Mouse (Mus musculus): ENCODE data around the gene Mcf2l. TPM values are rescaled to one million over a fixed set of nuclear protein-coding genes. Genes with fewer than 3 reads are reported as not detected.

Gene Mcf2l
- polyA plus RNA-seq, 1 experiment from 2014 or later: 16.8 TPM

DNA sequence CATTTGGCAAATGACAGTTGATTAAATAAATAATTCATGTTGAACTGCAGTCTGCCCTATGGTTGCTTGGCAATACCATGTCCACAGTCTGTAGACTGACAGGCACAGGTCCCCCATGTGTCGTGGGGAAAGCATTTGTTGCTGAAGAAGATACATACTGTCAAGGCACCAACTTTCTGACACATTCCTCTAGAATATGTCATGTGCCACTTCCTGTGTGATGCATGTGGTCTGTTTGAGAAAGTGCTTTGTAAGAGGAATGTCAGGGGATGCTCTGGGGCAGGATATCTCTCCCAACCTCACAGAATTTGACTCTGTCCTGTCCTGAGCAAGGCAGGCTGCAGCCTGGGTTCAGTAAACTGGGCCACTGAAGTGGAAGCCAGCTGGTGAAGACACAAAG is 44.2 kb upstream of the Mcf2l start:
- ATAC-seq (no peak), DNase-seq (ENCODE audit: low spot score) (no peak)
- Histone ChIP-seq H3K27ac (ENCODE audit: low read length) (no peak overlapping the region), H3K9me3 (ENCODE audit: low read length) (no peaks in the 10 kb centered on the region), H3K4me1 (ENCODE audit: insufficient read depth, low read depth, low read length) (peaks cover 3% of the 10 kb centered on the region), H3K36me3 (ENCODE audit: insufficient read depth, low read length) (peaks cover 52% of the 10 kb centered on the region), H3K9ac (replicated peaks; ENCODE audit: low read depth) (no peak overlapping the region), H3K4me3 (ENCODE audit: low read depth, low read length) (no peak overlapping the region), H3K4me2 (replicated peaks; ENCODE audit: low read depth, low read length) (no peak overlapping the region), H3K27me3 (replicated peaks; ENCODE audit: insufficient read depth, low read length) (no peaks in the 10 kb centered on the region)
- 57% methylated on average over 1 of the region's 1 CpGs for WGBS
- TF ChIP-seq EP300 (IDR thresholded peaks at IDR 0.05): no peak
- TF ChIP-seq CTCF (IDR thresholded peaks at IDR 0.05): no peak

DNA sequence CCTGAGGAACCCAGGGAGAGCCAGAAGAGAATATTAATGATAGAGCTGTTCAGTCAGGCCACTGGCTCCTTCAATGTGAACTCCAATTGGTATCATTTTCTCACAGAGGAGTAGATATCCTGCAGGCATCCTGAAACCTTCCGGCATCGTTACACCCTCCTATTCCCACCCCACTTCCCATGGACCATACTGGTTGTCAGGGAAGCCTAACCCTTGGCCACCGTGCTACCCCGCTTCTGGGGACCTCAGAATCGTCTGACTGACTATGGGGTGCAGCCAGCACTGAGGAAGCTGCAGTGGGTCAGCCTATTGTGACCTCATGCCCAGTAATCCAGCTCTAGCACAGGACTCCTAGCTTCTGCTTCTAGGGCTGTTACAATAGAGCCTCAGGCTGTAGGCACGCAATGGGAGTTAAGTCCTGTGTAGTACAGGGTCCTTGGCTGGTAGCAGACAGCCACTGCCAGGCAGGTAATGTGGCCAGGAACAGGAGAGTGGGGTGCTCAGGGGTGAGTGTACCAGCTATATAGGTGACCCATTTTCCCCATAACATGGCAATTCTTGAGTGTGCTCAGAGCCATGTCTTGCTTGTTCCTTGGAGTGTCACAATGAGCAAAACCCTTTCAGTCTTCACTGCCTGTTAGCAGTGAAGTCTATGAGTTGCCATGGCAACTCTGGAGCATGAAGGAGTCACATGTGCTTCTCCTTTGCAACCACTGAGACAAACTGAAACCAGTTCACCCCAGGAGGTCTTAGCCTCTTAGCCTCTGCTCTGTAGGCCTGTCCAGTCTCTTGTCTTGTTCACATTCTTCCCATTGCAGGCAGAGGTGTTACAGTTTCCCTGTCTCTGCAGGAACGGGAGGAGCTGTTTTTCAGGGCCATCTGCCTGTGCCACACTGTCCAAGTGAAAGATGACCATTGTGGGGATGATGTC is 41.7 kb upstream of the Mcf2l start:
- no peak overlapping the region for H3K4me2 ChIP-seq (replicated peaks; ENCODE audit: low read depth, low read length)
- no peaks in the 10 kb centered on the region for H3K4me1 ChIP-seq (ENCODE audit: insufficient read depth, low read depth, low read length)
- peak; percentile 48 for DNase-seq (ENCODE audit: low spot score)
- ATAC-seq: peak; percentile 67
- H3K9ac ChIP-seq (replicated peaks; ENCODE audit: low read depth): no peak overlapping the region
- 83% methylated on average over 7 of the region's 7 CpGs for WGBS
- peaks cover 67% of the 10 kb centered on the region for H3K36me3 ChIP-seq (ENCODE audit: insufficient read depth, low read length)
- no peaks in the 10 kb centered on the region for H3K9me3 ChIP-seq (ENCODE audit: low read length)
- TF ChIP-seq EP300 (IDR thresholded peaks at IDR 0.05): no peak
- no peak for TF ChIP-seq CTCF (IDR thresholded peaks at IDR 0.05)
- H3K27ac ChIP-seq (ENCODE audit: low read length): no peak overlapping the region
- H3K4me3 ChIP-seq (ENCODE audit: low read depth, low read length): no peak overlapping the region
- no peaks in the 10 kb centered on the region for H3K27me3 ChIP-seq (replicated peaks; ENCODE audit: insufficient read depth, low read length)

DNA sequence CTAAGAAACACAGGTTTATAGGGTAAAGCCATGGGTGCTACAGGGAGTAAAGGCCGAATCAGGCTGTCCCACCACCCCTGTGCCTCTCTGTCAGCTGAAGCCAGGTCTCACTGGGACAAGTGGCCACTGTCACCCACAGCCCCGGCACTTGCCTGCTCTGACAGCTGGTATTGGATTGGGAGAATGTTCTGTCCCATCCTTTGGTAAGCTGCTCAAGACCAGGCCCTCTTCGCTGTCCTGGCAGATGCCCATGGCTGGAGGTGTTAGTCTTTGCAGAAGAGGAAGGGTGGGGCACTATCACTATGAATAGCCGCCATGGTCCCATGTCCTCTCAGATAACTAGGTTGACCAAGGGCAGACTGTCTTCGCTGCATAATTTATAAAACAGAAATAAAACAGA is 40.0 kb upstream of the Mcf2l start:
- DNase-seq (ENCODE audit: low spot score) (no peak), ATAC-seq (no peak)
- TF ChIP-seq EP300 (IDR thresholded peaks at IDR 0.05) (no peak), CTCF (IDR thresholded peaks at IDR 0.05) (no peak)
- Histone ChIP-seq H3K9ac (replicated peaks; ENCODE audit: low read depth) (no peak overlapping the region), H3K27ac (ENCODE audit: low read length) (no peak overlapping the region), H3K27me3 (replicated peaks; ENCODE audit: insufficient read depth, low read length) (no peaks in the 10 kb centered on the region), H3K36me3 (ENCODE audit: insufficient read depth, low read length) (peaks cover 67% of the 10 kb centered on the region), H3K4me1 (ENCODE audit: insufficient read depth, low read depth, low read length) (no peaks in the 10 kb centered on the region), H3K9me3 (ENCODE audit: low read length) (no peaks in the 10 kb centered on the region), H3K4me3 (ENCODE audit: low read depth, low read length) (no peak overlapping the region), H3K4me2 (replicated peaks; ENCODE audit: low read depth, low read length) (no peak overlapping the region)
- WGBS: 86% methylated on average over 5 of the region's 5 CpGs

DNA sequence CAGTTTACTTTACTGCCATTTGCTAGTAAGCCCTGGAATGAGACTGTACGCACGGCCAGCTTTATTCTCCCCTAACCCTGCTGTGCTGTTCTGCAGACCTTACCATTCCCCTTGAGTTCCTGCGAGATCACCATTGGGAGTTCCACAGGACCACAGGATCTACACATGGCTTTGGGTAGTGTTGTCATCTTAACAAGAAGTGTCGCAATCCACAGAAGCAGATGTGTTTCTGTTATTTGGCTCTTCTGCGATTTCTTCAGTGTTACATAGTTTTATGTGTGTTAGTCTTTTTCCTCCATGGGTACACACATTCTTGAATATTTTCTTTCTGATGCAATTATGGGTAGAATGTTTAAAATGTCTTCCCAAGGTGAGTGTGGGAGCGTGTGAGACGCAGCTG is 32.8 kb upstream of the Mcf2l start:
- no peak overlapping the region for H3K9ac ChIP-seq (replicated peaks; ENCODE audit: low read depth)
- no peak overlapping the region for H3K27ac ChIP-seq (ENCODE audit: low read length)
- peaks cover 59% of the 10 kb centered on the region for H3K36me3 ChIP-seq (ENCODE audit: insufficient read depth, low read length)
- TF ChIP-seq CTCF (IDR thresholded peaks at IDR 0.05) (no peak), EP300 (IDR thresholded peaks at IDR 0.05) (no peak)
- ATAC-seq: peak; percentile 58
- H3K27me3 ChIP-seq (replicated peaks; ENCODE audit: insufficient read depth, low read length): no peaks in the 10 kb centered on the region
- no peak overlapping the region for H3K4me3 ChIP-seq (ENCODE audit: low read depth, low read length)
- H3K4me1 ChIP-seq (ENCODE audit: insufficient read depth, low read depth, low read length): no peaks in the 10 kb centered on the region
- no peak overlapping the region for H3K4me2 ChIP-seq (replicated peaks; ENCODE audit: low read depth, low read length)
- 78% methylated on average over 7 of the region's 7 CpGs for WGBS
- peak; percentile 78 for DNase-seq (ENCODE audit: low spot score)
- no peaks in the 10 kb centered on the region for H3K9me3 ChIP-seq (ENCODE audit: low read length)

DNA sequence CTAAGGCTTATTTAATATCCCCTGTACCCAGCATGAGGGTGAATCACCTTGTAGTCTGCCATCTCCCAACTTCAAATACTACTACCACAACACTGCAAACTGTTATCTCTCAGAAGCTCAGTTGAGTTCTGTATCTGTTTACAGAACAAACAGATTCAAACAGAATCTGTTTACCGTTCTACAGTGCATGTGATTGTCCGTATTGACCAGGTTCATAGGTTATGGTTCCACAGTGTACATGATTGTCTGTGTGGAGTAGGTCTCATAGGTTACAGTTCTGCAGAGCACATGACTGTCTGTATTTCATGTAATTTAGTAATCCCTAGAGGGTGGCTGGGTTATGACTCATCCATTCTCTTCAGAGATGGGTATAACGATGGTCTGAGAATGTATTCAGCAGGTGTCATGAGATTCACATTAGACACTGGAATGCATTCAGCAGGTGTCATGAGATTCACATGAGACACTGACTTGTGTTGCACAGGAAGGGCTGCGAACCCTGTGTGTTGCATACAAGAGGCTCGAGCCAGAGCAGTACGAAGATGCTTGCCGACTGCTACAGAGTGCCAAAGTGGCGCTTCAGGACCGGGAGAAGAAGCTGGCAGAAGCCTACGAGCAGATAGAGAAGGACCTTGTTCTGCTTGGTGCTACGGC is 31.1 kb upstream of the Mcf2l start:
- 83% methylated on average over 11 of the region's 11 CpGs for WGBS
- DNase-seq (ENCODE audit: low spot score): no peak
- H3K4me1 ChIP-seq (ENCODE audit: insufficient read depth, low read depth, low read length): no peaks in the 10 kb centered on the region
- TF ChIP-seq CTCF (IDR thresholded peaks at IDR 0.05) (no peak), EP300 (IDR thresholded peaks at IDR 0.05) (no peak)
- H3K27ac ChIP-seq (ENCODE audit: low read length): no peak overlapping the region
- H3K36me3 ChIP-seq (ENCODE audit: insufficient read depth, low read length): peaks cover 59% of the 10 kb centered on the region
- no peak overlapping the region for H3K9ac ChIP-seq (replicated peaks; ENCODE audit: low read depth)
- no peaks in the 10 kb centered on the region for H3K9me3 ChIP-seq (ENCODE audit: low read length)
- H3K27me3 ChIP-seq (replicated peaks; ENCODE audit: insufficient read depth, low read length): no peaks in the 10 kb centered on the region
- ATAC-seq: no peak
- no peak overlapping the region for H3K4me2 ChIP-seq (replicated peaks; ENCODE audit: low read depth, low read length)
- no peak overlapping the region for H3K4me3 ChIP-seq (ENCODE audit: low read depth, low read length)

DNA sequence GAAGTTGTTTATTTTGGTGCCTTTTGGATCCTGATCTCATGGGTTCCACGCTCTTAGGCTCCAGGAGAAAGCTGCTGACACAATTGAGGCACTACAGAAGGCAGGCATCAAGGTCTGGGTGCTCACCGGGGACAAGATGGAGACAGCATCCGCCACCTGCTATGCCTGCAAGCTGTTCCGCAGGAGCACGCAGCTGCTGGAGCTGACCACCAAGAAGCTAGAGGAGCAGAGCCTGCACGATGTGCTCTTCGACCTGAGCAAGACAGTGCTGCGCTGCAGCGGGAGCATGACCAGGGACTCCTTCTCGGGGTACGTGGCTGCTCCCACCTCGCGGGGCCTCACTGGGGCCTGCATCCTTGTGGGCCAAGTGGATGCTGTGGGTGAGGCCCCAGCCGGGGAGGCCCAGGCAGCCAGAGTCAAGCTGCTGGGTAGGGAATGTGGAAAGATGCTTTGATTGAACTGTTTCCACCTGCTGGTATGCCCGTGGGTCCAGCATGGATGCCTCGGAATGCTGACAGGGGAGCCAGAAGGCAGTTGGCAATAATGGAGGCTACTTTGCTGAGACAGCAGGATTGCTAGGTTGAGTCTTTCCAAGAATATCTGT is 29.2 kb upstream of the Mcf2l start:
- Histone ChIP-seq H3K4me1 (ENCODE audit: insufficient read depth, low read depth, low read length) (no peaks in the 10 kb centered on the region), H3K4me2 (replicated peaks; ENCODE audit: low read depth, low read length) (no peak overlapping the region), H3K27me3 (replicated peaks; ENCODE audit: insufficient read depth, low read length) (no peaks in the 10 kb centered on the region), H3K9me3 (ENCODE audit: low read length) (no peaks in the 10 kb centered on the region), H3K9ac (replicated peaks; ENCODE audit: low read depth) (no peak overlapping the region), H3K27ac (ENCODE audit: low read length) (no peak overlapping the region), H3K36me3 (ENCODE audit: insufficient read depth, low read length) (peaks cover 69% of the 10 kb centered on the region), H3K4me3 (ENCODE audit: low read depth, low read length) (no peak overlapping the region)
- ATAC-seq: no peak
- WGBS: 92% methylated on average over 16 of the region's 16 CpGs
- TF ChIP-seq CTCF (IDR thresholded peaks at IDR 0.05): no peak
- no peak for TF ChIP-seq EP300 (IDR thresholded peaks at IDR 0.05)
- DNase-seq (ENCODE audit: low spot score): no peak

Measured in lung, postnatal 0 days (tissue).